8 mouse cellular contexts compared by ENCODE assay signal in genomic region chr3:115714049-115714435, GRCm38 (mm10). TPM values are rescaled to one million over a fixed set of nuclear protein-coding genes. Genes with fewer than 3 reads are reported as not detected.
DNase-seq lines count a peak whose midpoint lies in the region; ATAC-seq and TF ChIP-seq lines count a peak whose summit lies in the region.

No protein-coding gene starts in this region.

- TF ChIP-seq CTCF in cerebellum, adult 2 months (IDR thresholded peaks at IDR 0.05; ENCODE audit: borderline replicate concordance, insufficient read depth, low read depth, low read length), result no peak
- no peak for TF ChIP-seq CTCF in midbrain, postnatal 0 days (IDR thresholded peaks at IDR 0.05)

- H3K27ac ChIP-seq in cerebellum, adult 2 months (ENCODE audit: insufficient read depth, low read length), result no peak overlapping the region; the same call in 1 of the 2 replicates
- H3K27ac ChIP-seq in forebrain, embryonic 11.5 days (ENCODE audit: low read depth, low read length), result peak overlapping the region; percentile 62; the same call in 1 of the 2 replicates
- no peak overlapping the region for H3K27ac ChIP-seq in intestine, embryonic 15.5 days
- 0 out of 2 replicates have a peak overlapping the region, but pooled peaks have one; percentile 34 for H3K27ac ChIP-seq in midbrain, postnatal 0 days (ENCODE audit: low read depth, low read length)

- H3K4me3 ChIP-seq in cerebellum, adult 2 months (replicated peaks; ENCODE audit: insufficient read depth, low read depth, low read length), result peak overlapping the region; percentile 38
- peak overlapping the region; percentile 37 for H3K4me3 ChIP-seq in forebrain, embryonic 11.5 days (ENCODE audit: low read depth, low read length)
- peak overlapping the region; percentile 56 for H3K4me3 ChIP-seq in intestine, embryonic 15.5 days (replicated peaks)
- H3K4me3 ChIP-seq in midbrain, postnatal 0 days (ENCODE audit: low read depth, low read length), result peak overlapping the region; percentile 53

- peaks cover 2% of the 10 kb centered on the region; the same call in 1 of the 2 replicates for H3K27me3 ChIP-seq in cerebellum, adult 2 months (ENCODE audit: control insufficient read depth, insufficient read depth, low read length)
- H3K27me3 ChIP-seq in forebrain, embryonic 11.5 days (ENCODE audit: control insufficient read depth, insufficient read depth, low read length), result no peaks in the 10 kb centered on the region
- H3K27me3 ChIP-seq in intestine, embryonic 15.5 days (replicated peaks), result no peaks in the 10 kb centered on the region
- H3K27me3 ChIP-seq in midbrain, postnatal 0 days (ENCODE audit: insufficient read depth, low read length), result no peaks in the 10 kb centered on the region; the same call in 1 of the 2 replicates

- DNase-seq in cerebellum, adult 2 months, result no peak
- DNase-seq in cerebellum, adult 9-11 months, result no peak
- peak; percentile 50 for DNase-seq in 3T3-L1 (ENCODE audit: low read depth, low spot score)
- peak; percentile 49 for DNase-seq in forebrain, embryonic 11.5 days (ENCODE audit: low spot score)
- DNase-seq in midbrain, postnatal 0 days (ENCODE audit: low spot score), result peak; percentile 10
- no peak for DNase-seq in cerebellum, postnatal 4 days (ENCODE audit: low spot score in 2 of 2)
- no peak for DNase-seq in gastrocnemius, postnatal 4 days (ENCODE audit: low spot score in 2 of 2)

- H3K4me1 ChIP-seq in cerebellum, adult 2 months (ENCODE audit: control insufficient read depth, insufficient read depth, low read length), result no peaks in the 10 kb centered on the region
- peaks cover 4% of the 10 kb centered on the region for H3K4me1 ChIP-seq in forebrain, embryonic 11.5 days (replicated peaks; ENCODE audit: control insufficient read depth, insufficient read depth, low read length)
- no peaks in the 10 kb centered on the region; the same call in 1 of the 2 replicates for H3K4me1 ChIP-seq in intestine, embryonic 15.5 days (replicated peaks)
- H3K4me1 ChIP-seq in midbrain, postnatal 0 days (ENCODE audit: insufficient read depth, low read length), result no peaks in the 10 kb centered on the region

- WGBS in cerebellum, adult 2 months, result 14% methylated on average over 5 of the region's 5 CpGs
- WGBS in forebrain, embryonic 11.5 days, result 5% methylated on average over 5 of the region's 5 CpGs
- 8% methylated on average over 5 of the region's 5 CpGs for WGBS in intestine, embryonic 15.5 days
- WGBS in midbrain, postnatal 0 days, result 5% methylated on average over 5 of the region's 5 CpGs

- H3K4me2 ChIP-seq in forebrain, embryonic 11.5 days (ENCODE audit: low read depth, low read length, severe bottlenecking), result peak overlapping the region; percentile 58
- H3K4me2 ChIP-seq in intestine, embryonic 15.5 days (replicated peaks), result peak overlapping the region; percentile 92
- peak overlapping the region; percentile 94 for H3K4me2 ChIP-seq in midbrain, postnatal 0 days (ENCODE audit: low read depth, low read length, poor library complexity, severe bottlenecking)

- no peak for TF ChIP-seq POLR2A in cerebellum, adult 2 months (IDR thresholded peaks at IDR 0.05; ENCODE audit: borderline replicate concordance, insufficient read depth, low read length)

- no peak for ATAC-seq in forebrain, embryonic 11.5 days (replicated peaks; ENCODE audit: low FRiP score)
- ATAC-seq in intestine, embryonic 15.5 days, result no peak
- ATAC-seq in midbrain, postnatal 0 days (ENCODE audit: low FRiP score), result no peak

- H3K9me3 ChIP-seq in forebrain, embryonic 11.5 days (ENCODE audit: control insufficient read depth, low read length), result no peaks in the 10 kb centered on the region
- H3K9me3 ChIP-seq in intestine, embryonic 15.5 days, result no peaks in the 10 kb centered on the region
- no peaks in the 10 kb centered on the region for H3K9me3 ChIP-seq in midbrain, postnatal 0 days (ENCODE audit: low read length)

- H3K36me3 ChIP-seq in forebrain, embryonic 11.5 days (ENCODE audit: control insufficient read depth, insufficient read depth, low read length), result peaks cover 11% of the 10 kb centered on the region
- no peaks in the 10 kb centered on the region for H3K36me3 ChIP-seq in intestine, embryonic 15.5 days
- H3K36me3 ChIP-seq in midbrain, postnatal 0 days (ENCODE audit: insufficient read depth, low read length), result no peaks in the 10 kb centered on the region

- H3K9ac ChIP-seq in forebrain, embryonic 11.5 days (ENCODE audit: low read length), result peak overlapping the region; percentile 72
- H3K9ac ChIP-seq in intestine, embryonic 15.5 days, result peak overlapping the region; percentile 17; the same call in 1 of the 2 replicates
- H3K9ac ChIP-seq in midbrain, postnatal 0 days (replicated peaks; ENCODE audit: low read length, poor library complexity, severe bottlenecking), result no peak overlapping the region; the same call in 1 of the 2 replicates

RNA-seq across cellular contexts. Expression of gene S1pr1, which starts 0.8 kb away (rescaled TPM):
- 119 and 126 TPM in 2 replicates for polyA plus RNA-seq in cerebellum, adult 2 months (2012; rRNA removed)
- 35.3 and 35.9 TPM in 2 replicates for polyA plus RNA-seq in forebrain, embryonic 11.5 days (2014; fragmentation: Nextera tagmentation; extraction: Ambion mirVana)
- polyA plus RNA-seq in intestine, embryonic 15.5 days (2015; fragmentation: Nextera tagmentation; extraction: Ambion mirVana), result 14.6 and 16.5 TPM in 2 replicates
- 42.1 and 56.7 TPM in 2 replicates for total RNA-seq in midbrain, postnatal 0 days (2014; rRNA removed)
- 32.9 and 34.2 TPM in 2 replicates for polyA plus RNA-seq in midbrain, postnatal 0 days (2015; fragmentation: Nextera tagmentation; extraction: Ambion mirVana)
- 10 to 100 TPM; 25.4 to 26.6 TPM for total RNA-seq in gastrocnemius, postnatal 4 days (2021)

Comparison
In these comparisons a context has a peak if more than half of its experiments do, and no peak if none do; other contexts are left out.
1. DNase-seq: peak in 3T3-L1 (single experiment), forebrain, embryonic 11.5 days (single experiment) and midbrain, postnatal 0 days (single experiment); none in cerebellum, adult 2 months (0 of 2), cerebellum, adult 9-11 months (single experiment), cerebellum, postnatal 4 days (0 of 2) and gastrocnemius, postnatal 4 days (0 of 2).
2. H3K27ac ChIP-seq: peak in forebrain, embryonic 11.5 days (single experiment) and midbrain, postnatal 0 days (single experiment); none in cerebellum, adult 2 months (single experiment) and intestine, embryonic 15.5 days (single experiment).
3. Peak in every context shown above with its lines, with median percentiles within 50 percentile points of each other: H3K4me3 ChIP-seq and H3K4me2 ChIP-seq.